ENCODE assay signal across 22 mouse cellular contexts in genomic region chr1:155482760-155483159, GRCm38 (mm10).
DNase-seq lines count a peak whose midpoint lies in the region; ATAC-seq lines count a peak whose summit lies in the region.
"Had no signal": no experiment of that assay in that cellular context is flagged by ENCODE, and none has a peak within 500 bp of the region (broad histone marks: within the 10 kb centered on the region; RNA-seq: fewer than 3 reads in every experiment).

No protein-coding gene starts in this region.

- H3K27ac ChIP-seq in midbrain, embryonic 13.5 days: 0 out of 2 replicates have a peak overlapping the region, but pooled peaks have one; percentile 5
- H3K27ac ChIP-seq in midbrain, embryonic 14.5 days (replicated peaks; ENCODE audit: low read depth, low read length): no peak overlapping the region
- H3K27ac ChIP-seq in limb, embryonic 15.5 days: no peak overlapping the region
- H3K27ac ChIP-seq in hindbrain, embryonic 13.5 days: no peak overlapping the region
- H3K27ac ChIP-seq: heart, embryonic 10.5 days; layer of hippocampus, adult 2 months; liver, embryonic 14.5 days had no signal

- peaks cover 16% of the 10 kb centered on the region for H3K4me1 ChIP-seq in midbrain, embryonic 13.5 days (replicated peaks)
- H3K4me1 ChIP-seq in midbrain, embryonic 14.5 days (ENCODE audit: control insufficient read depth, insufficient read depth, low read length): peaks cover 18% of the 10 kb centered on the region
- H3K4me1 ChIP-seq in limb, embryonic 15.5 days: peaks cover 18% of the 10 kb centered on the region
- peaks cover 17% of the 10 kb centered on the region for H3K4me1 ChIP-seq in hindbrain, embryonic 13.5 days (replicated peaks)

- H3K4me3 ChIP-seq in midbrain, embryonic 13.5 days (replicated peaks): no peak overlapping the region
- no peak overlapping the region for H3K4me3 ChIP-seq in midbrain, embryonic 14.5 days (replicated peaks; ENCODE audit: low read depth, low read length)
- H3K4me3 ChIP-seq in limb, embryonic 15.5 days: no peak overlapping the region
- no peak overlapping the region for H3K4me3 ChIP-seq in hindbrain, embryonic 13.5 days
- H3K4me3 ChIP-seq: heart, embryonic 10.5 days; layer of hippocampus, adult 2 months had no signal

- WGBS in midbrain, embryonic 13.5 days: 73% methylated on average over 5 of the region's 5 CpGs
- 65% methylated on average over 5 of the region's 5 CpGs for WGBS in midbrain, embryonic 14.5 days
- WGBS in limb, embryonic 15.5 days: 30% methylated on average over 5 of the region's 5 CpGs
- 64% methylated on average over 5 of the region's 5 CpGs for whole genome bisulfite sequencing in hindbrain, embryonic 13.5 days

- H3K27me3 ChIP-seq in midbrain, embryonic 13.5 days: no peaks in the 10 kb centered on the region
- H3K27me3 ChIP-seq in midbrain, embryonic 14.5 days (ENCODE audit: control insufficient read depth, insufficient read depth, low read length): no peaks in the 10 kb centered on the region
- no peaks in the 10 kb centered on the region for H3K27me3 ChIP-seq in limb, embryonic 15.5 days
- H3K27me3 ChIP-seq in hindbrain, embryonic 13.5 days: peaks cover 3% of the 10 kb centered on the region; the same call in 1 of the 2 replicates

- no peak for ATAC-seq in midbrain, embryonic 13.5 days
- ATAC-seq in midbrain, embryonic 14.5 days (ENCODE audit: low FRiP score, low TSS enrichment): no peak
- 0 out of 2 replicates have a peak, but pooled peaks have one; percentile 14 for ATAC-seq in limb, embryonic 15.5 days (ENCODE audit: insufficient number of reproducible peaks, low FRiP score, low TSS enrichment, low read depth)
- no peak for ATAC-seq in hindbrain, embryonic 13.5 days (ENCODE audit: low FRiP score)
- ATAC-seq: activated CD4-positive, CD25-positive, alpha-beta regulatory T cell, adult 4 months; forebrain, embryonic 16.5 days had no signal

- H3K36me3 ChIP-seq in midbrain, embryonic 13.5 days: no peaks in the 10 kb centered on the region
- no peaks in the 10 kb centered on the region for H3K36me3 ChIP-seq in midbrain, embryonic 14.5 days (ENCODE audit: control insufficient read depth, insufficient read depth, low read length)
- H3K36me3 ChIP-seq in limb, embryonic 15.5 days: no peaks in the 10 kb centered on the region
- no peaks in the 10 kb centered on the region for H3K36me3 ChIP-seq in hindbrain, embryonic 13.5 days
- H3K36me3 ChIP-seq: heart, embryonic 10.5 days had no signal

- no peaks in the 10 kb centered on the region for H3K9me3 ChIP-seq in midbrain, embryonic 13.5 days
- no peaks in the 10 kb centered on the region for H3K9me3 ChIP-seq in midbrain, embryonic 14.5 days (ENCODE audit: control insufficient read depth, low read length)
- H3K9me3 ChIP-seq in limb, embryonic 15.5 days: no peaks in the 10 kb centered on the region
- H3K9me3 ChIP-seq in hindbrain, embryonic 13.5 days: no peaks in the 10 kb centered on the region
- H3K9me3 ChIP-seq: heart, embryonic 10.5 days had no signal

- H3K4me2 ChIP-seq in midbrain, embryonic 13.5 days (replicated peaks): no peak overlapping the region
- H3K4me2 ChIP-seq in midbrain, embryonic 14.5 days (ENCODE audit: low read length): no peak overlapping the region
- H3K4me2 ChIP-seq in limb, embryonic 15.5 days: no peak overlapping the region
- no peak overlapping the region for H3K4me2 ChIP-seq in hindbrain, embryonic 13.5 days

- DNase-seq in embryo, embryonic 10 days (ENCODE audit: low spot score): peak; percentile 28
- DNase-seq in embryo, embryonic 9.5 days (ENCODE audit: extremely low spot score): no peak
- no peak for DNase-seq in midbrain, embryonic 14.5 days
- peak; percentile 21 for DNase-seq in forelimb bud, embryonic 11.5 days (ENCODE audit: low read depth, low spot score)
- DNase-seq in layer of hippocampus, adult 9-11 months: no peak
- DNase-seq: adrenal gland, adult 8-10 months; cerebellum, adult 11-12 months; cerebellum, postnatal 25 days; heart, postnatal 4 days; kidney, postnatal 25 days; lung, postnatal 36 days; right cerebral cortex, postnatal 25 days; spleen, adult 18-20 months had no signal

- H3K9ac ChIP-seq in midbrain, embryonic 13.5 days (replicated peaks): no peak overlapping the region
- H3K9ac ChIP-seq in midbrain, embryonic 14.5 days (replicated peaks; ENCODE audit: low read length): no peak overlapping the region
- no peak overlapping the region for H3K9ac ChIP-seq in limb, embryonic 15.5 days
- H3K9ac ChIP-seq in hindbrain, embryonic 13.5 days: no peak overlapping the region
- H3K9ac ChIP-seq: liver, embryonic 14.5 days; lung, embryonic 14.5 days had no signal

Comparison
In these comparisons a context has a peak if more than half of its experiments do, and no peak if none do; other contexts are left out.
1. DNase-seq: peak in embryo, embryonic 10 days (single experiment) and forelimb bud, embryonic 11.5 days (single experiment); none in embryo, embryonic 9.5 days (single experiment), midbrain, embryonic 14.5 days (single experiment) and layer of hippocampus, adult 9-11 months (single experiment).